Mouse (Mus musculus) megakaryocyte progenitor cell, adult 5-6 weeks (primary cell): ENCODE measurements around the gene Mocs1. TPM values are rescaled to one million over a fixed set of nuclear protein-coding genes. Genes with fewer than 3 reads are reported as not detected.

Source experiments
- ATAC-seq: replicated peaks from 2 replicates; pipeline ENCODE4 v1.8.0; 2016; ENCODE audit warnings: mild to moderate bottlenecking, moderate TSS enrichment, inconsistent platforms; ENCODE audit not compliant: poor library complexity
- total RNA-seq, 2 experiments: library from RNA; stranded (forward) in 1 of 2; stranded (reverse) in 1 of 2; fragments of 157-497, 149-512 nt in 1 of 2; fragments of 200-1000 nt in 1 of 2; gene quantifications; 2 replicates each; pipeline versions ENCODE4 v1.2.3 to v1.2.4; 2015 to 2017

The Mocs1 gene
- total RNA-seq (2015), result 31.7 and 35.7 TPM in 2 replicates
- total RNA-seq (2017), result 13.8 and 15.7 TPM in 2 replicates

DNA sequence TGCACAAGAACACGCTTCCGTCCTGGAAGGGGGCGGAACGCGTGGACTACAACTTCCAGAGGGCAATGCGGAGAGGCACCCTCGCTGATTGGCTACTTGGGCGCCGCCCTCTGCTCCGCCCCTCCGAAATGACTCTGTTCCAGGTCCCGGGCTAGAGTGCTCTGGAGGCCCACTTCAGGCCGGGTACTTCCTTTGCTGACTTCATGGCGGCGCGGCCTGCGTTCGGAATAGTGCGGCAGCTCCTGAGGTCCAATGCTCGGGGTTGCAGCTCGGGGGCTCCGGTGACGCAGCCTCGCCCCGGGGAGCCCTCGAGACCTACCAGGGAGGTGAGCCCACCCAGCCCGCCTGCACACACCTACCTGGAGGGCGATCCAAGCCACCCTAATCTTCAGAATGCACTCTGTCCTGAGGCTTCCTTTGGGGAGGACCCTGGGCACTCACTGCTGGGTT is at the start of gene Mocs1:
Gene Mocs1, plus strand, starts transcription at position 124 of the 450 bp plus-strand sequence.
- ATAC-seq, result peak; percentile 88

DNA sequence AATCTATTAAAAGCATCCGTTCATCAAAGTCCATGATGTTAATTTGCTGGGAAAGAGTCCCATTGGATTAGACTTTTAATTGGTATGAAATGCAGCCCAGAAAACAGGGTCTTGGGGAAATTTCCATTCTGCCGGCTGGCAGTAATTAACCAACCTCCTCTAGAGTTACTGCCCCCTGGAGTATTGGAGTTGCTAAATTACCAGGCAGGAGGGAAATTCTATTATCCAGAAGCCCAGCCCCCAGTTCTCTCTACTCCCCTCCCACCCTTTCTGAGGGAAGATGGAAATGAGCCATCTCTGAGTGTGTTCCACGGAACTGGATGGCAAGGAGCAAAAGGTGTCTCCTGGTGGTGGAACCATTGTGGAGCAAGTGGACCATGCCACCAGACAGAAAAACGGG is 48.5 kb upstream of the Mocs1 start:
- no peak for ATAC-seq

DNA sequence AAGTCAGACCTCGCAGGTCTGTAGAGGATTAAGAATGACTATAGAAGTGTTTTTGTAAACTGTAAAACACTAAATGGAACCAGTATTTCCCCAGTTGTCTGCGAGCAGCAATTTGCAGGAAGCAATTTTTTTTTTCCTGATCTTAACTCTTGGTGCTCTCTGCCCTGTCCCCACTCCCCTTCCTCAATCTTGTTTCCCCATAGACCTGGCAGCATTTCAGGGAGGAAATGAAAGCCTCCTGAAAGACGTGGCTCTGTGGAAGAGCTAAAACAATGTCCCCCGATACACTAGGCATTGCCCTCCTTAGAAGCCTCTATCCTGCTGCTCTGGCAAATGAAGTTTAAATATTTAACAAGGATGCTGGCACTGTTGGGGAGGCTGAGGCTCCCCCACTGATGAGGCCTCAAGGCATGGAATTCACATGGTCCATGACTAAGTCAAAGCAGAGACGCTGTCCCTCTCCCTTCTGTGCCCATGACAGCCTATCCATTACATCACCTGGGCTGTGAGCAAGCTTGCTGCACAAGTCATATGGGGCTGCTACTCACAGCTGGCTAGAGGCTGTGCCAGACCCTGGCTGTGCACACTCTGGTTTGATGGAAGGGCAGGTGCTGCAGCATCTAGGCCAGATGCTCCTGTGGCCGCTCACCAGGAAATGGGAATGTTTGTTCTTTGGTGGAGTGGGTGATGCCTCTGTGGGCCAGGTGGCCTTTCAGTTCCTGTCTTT is 43.8 kb upstream of the Mocs1 start:
- peak; percentile 63 for ATAC-seq

DNA sequence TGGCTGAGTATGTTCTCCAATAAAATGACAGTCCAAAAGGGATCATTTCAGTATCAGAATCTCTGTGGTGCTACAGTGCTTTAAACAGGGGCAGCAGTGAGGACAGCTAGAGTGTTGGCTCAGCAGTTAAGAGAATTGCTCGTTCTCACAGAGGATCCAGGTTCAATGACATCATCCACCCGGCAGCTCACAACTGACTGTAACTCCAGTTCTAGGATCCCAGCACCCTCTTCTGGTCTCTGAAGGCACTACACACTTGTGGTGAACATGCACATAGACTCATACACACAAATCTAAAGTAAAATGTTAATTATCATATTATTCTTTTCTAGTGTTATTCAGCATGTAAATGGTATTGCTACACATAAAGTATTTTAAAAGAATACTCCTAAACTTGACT is 40.4 kb upstream of the Mocs1 start:
- ATAC-seq, result no peak

DNA sequence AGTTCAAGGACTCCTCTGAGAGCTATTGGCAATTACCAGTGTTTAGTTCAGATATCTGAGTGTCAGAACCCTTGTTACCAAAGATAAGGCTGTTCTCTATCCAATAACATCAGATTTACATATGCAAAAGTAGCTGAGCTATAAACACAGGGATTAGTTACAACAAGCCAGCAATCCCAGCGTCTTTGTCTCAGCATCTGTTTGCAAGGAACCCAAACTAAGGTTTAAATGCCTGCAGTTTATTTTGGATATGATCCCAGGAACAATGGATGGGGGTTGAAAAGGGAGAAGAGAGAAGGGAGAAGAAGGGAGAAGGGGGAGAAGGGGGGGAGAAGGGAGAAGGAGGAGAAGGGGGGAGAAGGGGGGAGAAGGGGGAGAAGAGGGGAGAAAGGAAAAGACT is 35.4 kb upstream of the Mocs1 start:
- no peak for ATAC-seq

DNA sequence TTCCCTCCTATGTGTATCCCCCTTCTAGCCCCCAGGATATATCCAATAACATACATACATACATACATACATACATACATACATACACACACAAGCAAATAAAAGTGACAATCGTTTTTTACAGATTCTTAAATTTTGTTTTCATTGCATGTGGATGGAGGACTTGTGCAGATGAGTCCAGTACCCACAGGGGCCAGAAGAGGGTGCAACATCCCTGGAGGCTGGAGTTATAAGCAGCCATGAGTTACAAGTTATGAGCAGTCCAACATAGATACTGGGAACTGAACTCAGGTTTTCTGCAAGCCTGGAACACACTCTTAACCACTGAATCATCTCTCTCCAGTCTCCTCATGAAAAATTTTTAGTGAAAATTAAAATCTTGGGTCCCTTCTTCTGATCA is 33.3 kb upstream of the Mocs1 start:
- peak; percentile 85 for ATAC-seq

DNA sequence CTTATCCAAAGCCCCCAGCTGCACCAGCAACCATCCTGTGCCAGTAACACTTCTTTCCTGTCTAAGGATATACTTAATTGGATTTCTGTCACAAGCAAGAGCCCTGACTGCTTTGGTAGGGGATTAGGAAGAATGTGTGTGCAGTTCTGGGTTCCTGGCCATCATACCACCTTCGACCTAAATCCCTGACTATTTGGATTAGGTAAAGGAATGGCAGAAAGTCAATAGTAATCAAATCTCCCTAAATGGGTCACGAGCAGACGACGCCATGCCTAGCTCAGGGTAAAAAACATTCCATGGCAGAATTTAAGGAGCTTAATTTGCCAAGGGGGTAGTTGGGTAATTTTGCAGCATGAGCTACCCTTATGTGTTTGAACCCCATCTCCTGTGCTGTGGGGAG is 28.6 kb upstream of the Mocs1 start:
- ATAC-seq, result no peak

DNA sequence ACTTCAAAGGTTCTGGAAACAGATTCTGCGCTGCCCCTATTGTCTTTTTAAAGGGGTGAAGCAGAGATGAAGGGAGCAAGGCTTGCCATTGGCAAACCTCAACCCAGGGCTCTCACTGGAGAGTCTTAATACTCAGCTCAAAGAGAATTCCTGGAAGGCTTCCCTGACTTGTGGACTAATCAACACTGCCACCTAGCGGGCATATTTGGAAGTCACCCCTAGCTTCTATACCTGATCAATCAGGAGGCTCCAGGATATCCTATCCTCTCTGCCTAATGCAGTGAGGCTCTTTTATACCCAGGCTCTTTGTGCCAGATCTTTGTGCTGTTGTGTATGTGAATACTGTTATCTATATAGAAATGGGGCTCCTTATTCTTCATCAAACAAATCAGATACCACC is 28.0 kb upstream of the Mocs1 start:
- peak; percentile 77 for ATAC-seq

DNA sequence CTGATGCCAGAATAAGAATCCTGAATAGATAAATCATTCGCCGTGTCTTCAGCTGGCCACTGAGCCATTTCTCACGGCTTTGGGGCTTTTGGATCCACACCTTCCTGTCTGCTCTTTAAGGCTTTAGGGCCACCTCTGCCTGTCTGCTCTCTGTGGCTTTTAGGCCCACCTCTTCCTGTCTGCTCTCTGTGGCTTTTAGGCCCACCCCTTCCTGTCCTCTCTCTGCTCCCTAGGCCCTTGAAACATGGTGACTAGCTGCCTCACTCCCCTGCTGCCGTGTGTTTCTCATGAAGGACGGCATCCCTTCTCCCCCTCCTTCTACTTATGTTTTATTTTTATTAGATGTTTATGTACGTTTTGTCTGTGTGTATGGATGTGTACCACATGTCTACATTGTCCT is 25.0 kb upstream of the Mocs1 start:
- peak; percentile 86 for ATAC-seq

DNA sequence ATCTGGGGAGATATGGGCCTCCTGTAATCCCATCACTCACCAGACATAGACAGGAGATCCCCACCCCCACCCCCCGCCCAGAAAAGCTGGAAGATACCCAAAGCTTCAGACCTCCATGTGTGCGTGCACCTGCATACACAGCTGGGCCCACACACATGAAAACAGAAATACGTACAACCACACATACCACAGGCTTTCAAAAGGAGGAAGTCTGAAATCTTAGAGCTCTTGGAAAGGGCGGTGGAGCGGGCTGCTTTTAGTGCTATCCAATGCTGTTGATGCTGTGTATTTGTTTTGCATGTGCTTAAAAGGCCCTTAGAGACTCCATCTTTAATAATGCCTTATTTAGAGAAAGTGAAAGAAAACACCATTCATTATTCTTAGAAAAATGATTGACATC is 22.2 kb upstream of the Mocs1 start:
- peak; percentile 92 for ATAC-seq

DNA sequence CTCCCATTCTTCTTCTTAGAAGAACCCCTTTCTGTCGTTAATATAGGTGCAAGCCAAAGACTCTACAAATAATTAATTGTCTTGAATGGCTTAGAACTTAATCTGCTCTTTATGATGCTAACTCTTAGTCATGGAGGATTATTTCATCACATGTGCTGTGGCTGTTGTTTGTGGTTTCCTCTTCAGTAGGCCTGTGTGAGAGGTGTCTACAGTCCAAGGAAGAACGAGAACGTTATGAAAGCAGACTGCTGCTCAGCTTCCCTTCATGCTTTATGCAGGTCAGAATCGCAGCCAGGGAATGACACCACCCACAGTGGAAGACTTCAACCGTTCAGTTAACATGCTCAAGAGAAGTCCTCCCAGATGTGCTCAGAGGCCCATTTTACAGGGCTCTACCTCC is 15.2 kb upstream of the Mocs1 start:
- ATAC-seq, result peak; percentile 96

DNA sequence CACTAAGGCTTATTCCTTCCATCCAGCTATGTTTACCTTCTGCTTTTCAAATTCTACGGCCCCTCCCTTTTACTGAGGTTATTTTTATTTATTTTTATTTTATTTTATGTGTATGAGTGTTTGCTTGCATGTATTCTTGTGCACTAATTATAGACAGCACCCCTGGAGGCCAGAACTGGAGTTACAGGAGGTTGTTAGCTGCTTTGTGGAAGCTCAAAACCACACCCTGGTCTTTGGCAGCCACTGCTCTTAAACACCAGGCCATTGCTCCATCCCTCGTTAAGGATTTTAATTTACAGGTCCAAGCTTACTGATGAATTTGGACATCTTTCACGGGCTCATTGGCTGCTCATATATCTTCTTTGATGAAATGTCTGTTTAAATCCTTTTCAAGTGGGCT is 14.6 kb upstream of the Mocs1 start:
- ATAC-seq, result peak; percentile 71

DNA sequence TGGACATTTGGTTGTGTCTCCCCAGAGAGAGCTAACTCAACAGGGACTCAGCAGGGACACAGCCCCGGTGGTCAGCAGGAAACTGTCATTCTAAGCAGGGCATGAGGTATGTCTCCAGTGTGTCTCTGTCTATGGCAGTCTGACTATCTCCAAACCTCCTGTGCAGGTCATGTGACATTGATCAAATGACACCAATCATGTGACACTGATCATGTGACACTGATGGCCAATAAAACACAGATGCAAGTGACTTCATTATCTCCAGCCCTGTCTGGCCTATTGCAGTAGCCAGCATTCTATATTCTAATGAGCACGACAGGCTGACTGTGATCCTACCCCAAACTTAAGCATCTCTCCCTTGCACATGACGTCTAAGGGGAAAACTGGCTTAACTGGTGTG is 11.9 kb upstream of the Mocs1 start:
- ATAC-seq, result no peak

DNA sequence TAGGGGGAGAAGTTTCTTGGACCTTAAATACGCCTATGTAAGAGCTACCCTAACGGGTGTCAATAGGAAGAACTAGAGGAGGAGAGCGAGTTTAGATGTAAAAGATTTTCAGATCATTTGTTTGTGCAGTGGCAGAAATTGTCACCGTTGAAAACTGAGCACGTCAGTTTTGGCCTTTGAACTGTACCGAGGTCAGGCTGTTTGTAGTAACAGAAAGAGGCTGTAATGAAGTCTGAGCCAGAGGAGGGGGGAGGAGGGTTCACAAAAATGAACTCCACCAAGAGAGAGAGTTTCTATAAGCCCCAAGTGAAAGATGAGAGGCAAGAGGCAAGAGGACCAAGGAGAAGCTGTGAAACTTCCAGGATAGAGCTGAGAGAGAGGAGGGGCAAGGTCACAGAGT is 8.3 kb upstream of the Mocs1 start:
- no peak for ATAC-seq

DNA sequence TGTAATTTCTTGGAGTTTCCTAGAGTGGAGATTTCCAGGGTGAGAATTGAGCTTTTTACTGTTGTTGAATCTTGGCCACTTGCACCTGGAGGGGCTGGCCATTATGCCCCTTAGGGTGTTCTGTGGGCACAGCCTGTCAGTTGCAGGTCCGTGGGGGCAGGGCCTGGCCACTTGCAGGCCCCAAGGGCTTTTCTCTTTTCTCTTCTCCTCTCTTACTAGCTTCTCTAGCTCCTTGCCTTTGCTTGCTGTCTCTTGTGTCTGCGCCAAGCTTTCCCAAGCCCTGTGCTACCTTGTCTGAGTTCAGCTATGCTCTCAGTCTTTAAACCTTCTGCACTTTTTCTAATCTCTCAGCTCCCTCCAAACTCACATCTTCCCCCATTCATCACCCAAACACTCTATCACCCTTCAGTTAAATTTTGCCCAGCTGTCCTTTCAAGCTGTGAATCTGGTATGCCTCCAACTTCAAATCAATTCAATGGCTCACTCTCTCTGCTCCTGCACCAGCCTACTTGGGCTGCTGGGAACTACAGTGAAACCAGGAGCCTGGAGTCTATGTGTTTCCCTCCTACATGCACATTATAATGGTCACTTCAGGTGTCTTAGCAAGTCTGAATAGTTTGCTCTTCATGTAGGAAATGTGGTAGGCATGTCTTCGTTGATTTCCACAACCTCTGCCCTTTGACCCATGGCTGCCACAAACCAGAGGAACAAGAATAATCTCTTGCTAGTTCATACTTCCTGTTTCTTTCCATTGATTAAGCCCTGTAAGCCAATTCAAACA is 5.7 kb upstream of the Mocs1 start:
- ATAC-seq, result peak; percentile 30

DNA sequence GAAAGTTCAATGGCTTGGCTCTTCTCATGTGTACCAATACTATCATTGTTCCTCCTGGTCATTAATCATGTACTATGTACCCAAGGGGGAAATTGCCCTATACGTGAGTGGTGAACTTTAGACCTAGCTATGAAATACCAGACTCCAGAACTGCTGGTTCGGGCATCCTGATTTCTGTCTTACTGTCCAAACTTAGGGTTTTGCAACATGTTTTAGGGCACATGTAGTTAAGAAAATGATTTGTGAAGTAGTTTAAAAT is 5.2 kb upstream of the Mocs1 start:
- no peak for ATAC-seq

DNA sequence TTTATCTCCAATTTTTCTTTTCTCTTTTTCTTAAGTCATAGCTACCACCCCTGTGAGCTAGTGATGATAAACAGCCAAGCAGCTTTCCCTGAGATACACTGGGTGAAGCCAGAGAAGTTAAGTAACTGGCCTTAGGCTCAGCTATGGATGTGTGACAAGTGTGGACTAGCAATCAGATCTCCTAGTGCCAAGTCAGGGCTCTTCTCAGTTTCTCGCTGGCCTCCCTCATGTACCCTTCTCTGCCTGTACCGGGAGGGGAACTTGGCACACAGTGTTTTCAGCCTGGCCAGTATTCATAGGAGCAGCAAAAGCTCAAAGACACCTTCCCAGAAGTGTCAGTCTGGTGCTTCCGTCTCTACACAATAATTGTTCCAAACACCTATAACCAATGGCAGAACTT is 4.3 kb upstream of the Mocs1 start:
- ATAC-seq, result no peak

DNA sequence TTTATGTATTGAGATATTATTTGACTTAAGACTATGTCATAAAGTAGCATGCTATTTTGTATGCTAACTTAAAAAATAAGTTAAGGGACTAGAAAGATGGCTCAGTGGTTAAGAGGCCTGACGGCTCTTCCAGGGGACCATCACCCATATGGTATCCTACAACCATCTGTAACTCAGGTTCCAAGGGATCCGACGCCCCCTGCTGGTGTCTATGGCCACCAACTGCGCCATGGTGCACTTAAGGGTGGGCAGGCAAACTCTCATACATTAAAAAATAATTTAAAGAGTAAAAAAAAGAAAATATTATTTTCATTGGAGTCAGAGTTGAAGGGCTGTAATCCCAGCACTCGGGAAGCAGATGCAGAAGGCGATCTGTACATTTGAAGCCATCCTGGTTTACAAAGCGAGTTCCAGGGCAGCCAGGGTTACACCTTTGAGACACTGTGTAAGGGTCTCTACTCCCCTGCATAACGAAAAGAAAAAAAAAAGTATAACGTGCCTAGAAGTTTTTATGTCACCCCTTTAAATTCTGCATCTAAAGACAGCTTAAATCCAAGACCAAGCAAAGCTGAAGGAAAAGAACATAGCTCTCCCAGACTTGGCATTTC is 427 bp upstream of the Mocs1 start:
- peak; percentile 25; the same call in 1 of the 2 replicates for ATAC-seq

DNA sequence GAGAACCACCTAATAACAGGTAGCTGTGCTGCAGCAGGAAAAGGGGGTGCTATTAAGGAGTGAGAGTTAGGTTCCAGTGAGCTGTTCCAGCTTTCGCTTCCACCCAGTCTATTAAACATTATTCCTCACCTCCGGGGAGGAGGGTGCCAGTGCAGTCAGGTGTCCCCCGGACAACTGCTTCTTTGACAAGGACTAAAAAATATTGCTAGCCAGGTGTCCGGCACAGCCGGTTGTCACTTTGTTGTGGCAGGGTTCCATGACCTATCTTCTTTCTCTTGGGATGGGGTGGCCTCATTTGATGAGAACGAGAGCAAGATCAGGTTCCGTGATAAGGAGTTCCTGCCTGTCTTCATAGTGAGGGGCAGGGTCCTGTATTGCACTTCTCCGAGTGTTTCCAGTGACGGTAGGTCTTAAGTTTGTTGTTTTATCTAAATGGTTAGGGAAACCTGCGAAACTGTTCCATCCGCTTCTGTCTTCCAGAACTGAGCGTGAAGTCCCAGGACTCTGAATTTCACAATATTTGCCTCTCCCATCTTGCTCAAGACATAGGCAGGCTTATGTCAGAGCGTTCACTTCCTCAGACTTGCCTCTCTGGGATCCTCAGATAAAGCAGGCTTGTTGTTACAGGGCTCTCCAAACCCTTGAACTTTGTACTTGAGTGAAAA is 721 bp downstream of the Mocs1 start:
- peak; percentile 60 for ATAC-seq

DNA sequence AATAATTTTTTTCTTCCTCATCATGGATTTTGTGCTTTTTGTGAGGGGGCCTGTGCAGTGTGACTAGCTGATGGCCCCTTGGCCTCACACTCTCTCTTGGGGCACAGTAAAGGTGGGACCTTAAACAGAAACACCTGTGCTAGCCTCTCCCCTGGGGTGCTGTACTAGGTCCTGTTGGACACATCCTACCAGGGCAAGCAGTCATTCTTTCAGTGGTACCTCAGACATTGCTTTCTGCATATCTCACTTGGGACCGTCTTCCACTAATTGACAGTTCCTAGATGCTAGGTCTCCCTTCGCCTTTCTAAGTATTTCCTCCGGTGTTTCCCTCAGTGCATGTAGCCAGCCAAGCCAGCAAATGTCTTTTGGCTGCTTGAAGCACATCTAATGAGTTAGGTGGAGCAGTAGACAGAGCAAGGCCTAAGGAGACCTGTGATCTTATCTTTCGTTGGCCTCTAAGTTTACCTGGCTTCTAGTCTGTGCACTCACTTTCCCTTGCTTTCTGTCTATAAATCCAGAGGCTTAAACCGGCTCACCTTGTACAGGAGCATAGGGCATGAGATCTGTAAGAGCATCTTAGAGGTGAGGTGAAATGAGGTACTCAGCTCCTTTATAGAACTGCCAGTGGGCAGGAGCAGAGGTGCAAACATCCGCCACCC is 1.4 kb downstream of the Mocs1 start:
- ATAC-seq, result no peak

DNA sequence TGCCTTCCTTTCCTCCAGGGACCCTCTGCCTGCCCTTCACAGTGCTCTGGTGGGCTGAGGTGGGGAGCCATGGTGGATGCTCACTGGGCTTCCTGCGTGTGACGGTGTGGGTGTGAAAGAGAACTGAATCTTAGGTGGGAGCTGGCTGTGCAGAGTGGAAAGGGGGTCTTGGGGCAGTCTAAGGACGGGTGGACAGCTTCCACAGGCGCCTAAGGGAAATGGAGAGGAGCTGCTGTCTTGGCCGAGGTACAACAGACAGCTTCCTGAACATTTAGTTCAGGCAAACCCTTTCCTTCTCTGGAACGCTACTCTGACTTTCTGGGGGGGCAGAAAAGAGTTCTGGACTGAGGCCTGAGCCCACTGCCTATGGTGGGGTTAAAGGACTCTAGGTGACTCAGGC is 2.0 kb downstream of the Mocs1 start:
- no peak for ATAC-seq
